Mouse (Mus musculus): ENCODE data around the gene Ppp6r1.

- TF ChIP-seq POLR2A (IDR thresholded peaks at IDR 0.05; ENCODE audit: control insufficient read depth, extremely low read depth, insufficient read depth, low read length, poor library complexity), result no peak
- TF ChIP-seq CTCF (IDR thresholded peaks at IDR 0.05; ENCODE audit: borderline replicate concordance, control insufficient read depth, extremely low read depth, insufficient read depth, low read length, poor library complexity), result no peak
Measured at GRCm38 (mm10) chr7:4684203-4684602, 25.4 kb upstream of the Ppp6r1 start.

All from thymus, adult 2 months (tissue).